Mouse (Mus musculus): Measurements from ENCODE around the gene Capn7. TPM values are rescaled to one million over a fixed set of nuclear protein-coding genes. Genes with fewer than 3 reads are reported as not detected.

Gene Capn7
- polyA plus RNA-seq, 1 experiment, result 22.8 TPM

GRCm38 (mm10) chr14:31389421-31390147, 53.1 kb downstream of the Capn7 start:
- H3K9ac ChIP-seq (ENCODE audit: low read depth, poor library complexity, severe bottlenecking), result no peak overlapping the region
- TF ChIP-seq EP300 (IDR thresholded peaks at IDR 0.05; ENCODE audit: insufficient read depth, low read depth, low read length) (no peak), POLR2A (IDR thresholded peaks at IDR 0.05; ENCODE audit: insufficient read depth, low read length) (no peak), CTCF (IDR thresholded peaks at IDR 0.05; ENCODE audit: low read depth, low read length) (no peak)
- H3K4me3 ChIP-seq (ENCODE audit: low read depth, low read length), result no peak overlapping the region
- no peak overlapping the region for H3K27ac ChIP-seq (ENCODE audit: insufficient read depth, low read length)
- no peaks in the 10 kb centered on the region for H3K36me3 ChIP-seq (ENCODE audit: control insufficient read depth, insufficient read depth, low read length, poor library complexity, severe bottlenecking)
- no peaks in the 10 kb centered on the region for H3K9me3 ChIP-seq (replicated peaks; ENCODE audit: control insufficient read depth, insufficient read depth, low read length, poor library complexity, severe bottlenecking)
- peaks cover 2% of the 10 kb centered on the region for H3K4me1 ChIP-seq (ENCODE audit: control insufficient read depth, insufficient read depth, low read length)
- H3K27me3 ChIP-seq (ENCODE audit: control insufficient read depth, insufficient read depth, low read length, poor library complexity, severe bottlenecking), result no peaks in the 10 kb centered on the region

- Histone ChIP-seq H3K27ac (ENCODE audit: insufficient read depth, low read length) (no peak overlapping the region), H3K27me3 (ENCODE audit: control insufficient read depth, insufficient read depth, low read length, poor library complexity, severe bottlenecking) (no peaks in the 10 kb centered on the region), H3K36me3 (ENCODE audit: control insufficient read depth, insufficient read depth, low read length, poor library complexity, severe bottlenecking) (no peaks in the 10 kb centered on the region), H3K4me3 (ENCODE audit: low read depth, low read length) (no peak overlapping the region), H3K4me1 (ENCODE audit: control insufficient read depth, insufficient read depth, low read length) (peaks cover 2% of the 10 kb centered on the region), H3K9me3 (replicated peaks; ENCODE audit: control insufficient read depth, insufficient read depth, low read length, poor library complexity, severe bottlenecking) (no peaks in the 10 kb centered on the region), H3K9ac (ENCODE audit: low read depth, poor library complexity, severe bottlenecking) (no peak overlapping the region)
- TF ChIP-seq EP300 (IDR thresholded peaks at IDR 0.05; ENCODE audit: insufficient read depth, low read depth, low read length) (no peak), POLR2A (IDR thresholded peaks at IDR 0.05; ENCODE audit: insufficient read depth, low read length) (no peak)
These were observed 55.9 kb downstream of the Capn7 start for GRCm38 (mm10) chr14:31392300-31392699.

- H3K27me3 ChIP-seq (ENCODE audit: control insufficient read depth, insufficient read depth, low read length, poor library complexity, severe bottlenecking), result no peaks in the 10 kb centered on the region
- no peak overlapping the region for H3K27ac ChIP-seq (ENCODE audit: insufficient read depth, low read length)
- H3K4me3 ChIP-seq (ENCODE audit: low read depth, low read length), result no peak overlapping the region
- peaks cover 2% of the 10 kb centered on the region for H3K4me1 ChIP-seq (ENCODE audit: control insufficient read depth, insufficient read depth, low read length)
- no peaks in the 10 kb centered on the region for H3K9me3 ChIP-seq (replicated peaks; ENCODE audit: control insufficient read depth, insufficient read depth, low read length, poor library complexity, severe bottlenecking)
- TF ChIP-seq CTCF (IDR thresholded peaks at IDR 0.05; ENCODE audit: low read depth, low read length), result no peak
- no peak for TF ChIP-seq POLR2A (IDR thresholded peaks at IDR 0.05; ENCODE audit: insufficient read depth, low read length)
- TF ChIP-seq EP300 (IDR thresholded peaks at IDR 0.05; ENCODE audit: insufficient read depth, low read depth, low read length), result no peak
- H3K9ac ChIP-seq (ENCODE audit: low read depth, poor library complexity, severe bottlenecking), result no peak overlapping the region
- H3K36me3 ChIP-seq (ENCODE audit: control insufficient read depth, insufficient read depth, low read length, poor library complexity, severe bottlenecking), result no peaks in the 10 kb centered on the region
These were observed 56.6 kb downstream of the Capn7 start for GRCm38 (mm10) chr14:31392873-31393545.

- no peaks in the 10 kb centered on the region for H3K27me3 ChIP-seq (ENCODE audit: control insufficient read depth, insufficient read depth, low read length, poor library complexity, severe bottlenecking)
- no peak for TF ChIP-seq EP300 (IDR thresholded peaks at IDR 0.05; ENCODE audit: insufficient read depth, low read depth, low read length)
- TF ChIP-seq CTCF (IDR thresholded peaks at IDR 0.05; ENCODE audit: low read depth, low read length), result no peak
- TF ChIP-seq POLR2A (IDR thresholded peaks at IDR 0.05; ENCODE audit: insufficient read depth, low read length), result no peak
- peaks cover 2% of the 10 kb centered on the region for H3K4me1 ChIP-seq (ENCODE audit: control insufficient read depth, insufficient read depth, low read length)
- H3K4me3 ChIP-seq (ENCODE audit: low read depth, low read length), result no peak overlapping the region
- H3K27ac ChIP-seq (ENCODE audit: insufficient read depth, low read length), result no peak overlapping the region
- no peaks in the 10 kb centered on the region for H3K9me3 ChIP-seq (replicated peaks; ENCODE audit: control insufficient read depth, insufficient read depth, low read length, poor library complexity, severe bottlenecking)
- H3K9ac ChIP-seq (ENCODE audit: low read depth, poor library complexity, severe bottlenecking), result no peak overlapping the region
- no peaks in the 10 kb centered on the region for H3K36me3 ChIP-seq (ENCODE audit: control insufficient read depth, insufficient read depth, low read length, poor library complexity, severe bottlenecking)
These were observed 57.1 kb downstream of the Capn7 start for GRCm38 (mm10) chr14:31393546-31393890.

GRCm38 (mm10) chr14:31393936-31394630, 57.6 kb downstream of the Capn7 start:
- H3K27me3 ChIP-seq (ENCODE audit: control insufficient read depth, insufficient read depth, low read length, poor library complexity, severe bottlenecking), result no peaks in the 10 kb centered on the region
- no peak overlapping the region for H3K4me3 ChIP-seq (ENCODE audit: low read depth, low read length)
- H3K9me3 ChIP-seq (replicated peaks; ENCODE audit: control insufficient read depth, insufficient read depth, low read length, poor library complexity, severe bottlenecking), result no peaks in the 10 kb centered on the region
- TF ChIP-seq POLR2A (IDR thresholded peaks at IDR 0.05; ENCODE audit: insufficient read depth, low read length) (no peak), CTCF (IDR thresholded peaks at IDR 0.05; ENCODE audit: low read depth, low read length) (no peak)
- no peak overlapping the region for H3K9ac ChIP-seq (ENCODE audit: low read depth, poor library complexity, severe bottlenecking)
- H3K27ac ChIP-seq (ENCODE audit: insufficient read depth, low read length), result no peak overlapping the region
- peaks cover 2% of the 10 kb centered on the region for H3K4me1 ChIP-seq (ENCODE audit: control insufficient read depth, insufficient read depth, low read length)
- no peaks in the 10 kb centered on the region for H3K36me3 ChIP-seq (ENCODE audit: control insufficient read depth, insufficient read depth, low read length, poor library complexity, severe bottlenecking)
